Mouse (Mus musculus): ENCODE data around the gene Cdc42se2.

The Cdc42se2 gene

GRCm38 (mm10) chr11:54754301-54755147 is 33.0 kb downstream of the Cdc42se2 start:
- peak; percentile 54; the same call in 1 of the 2 replicates for ATAC-seq (ENCODE audit: low TSS enrichment)

GRCm38 (mm10) chr11:54751502-54751901 is 36.0 kb downstream of the Cdc42se2 start:
- ATAC-seq (ENCODE audit: low TSS enrichment), result no peak

GRCm38 (mm10) chr11:54748891-54749290 is 38.6 kb downstream of the Cdc42se2 start:
- ATAC-seq (ENCODE audit: low TSS enrichment), result peak; percentile 72; the same call in 1 of the 2 replicates

- no peak for ATAC-seq (ENCODE audit: low TSS enrichment)
These were observed 43.2 kb downstream of the Cdc42se2 start for GRCm38 (mm10) chr11:54744231-54744630.

- no peak for ATAC-seq (ENCODE audit: low TSS enrichment)
These were observed 46.1 kb downstream of the Cdc42se2 start for GRCm38 (mm10) chr11:54741330-54741729.

DNA sequence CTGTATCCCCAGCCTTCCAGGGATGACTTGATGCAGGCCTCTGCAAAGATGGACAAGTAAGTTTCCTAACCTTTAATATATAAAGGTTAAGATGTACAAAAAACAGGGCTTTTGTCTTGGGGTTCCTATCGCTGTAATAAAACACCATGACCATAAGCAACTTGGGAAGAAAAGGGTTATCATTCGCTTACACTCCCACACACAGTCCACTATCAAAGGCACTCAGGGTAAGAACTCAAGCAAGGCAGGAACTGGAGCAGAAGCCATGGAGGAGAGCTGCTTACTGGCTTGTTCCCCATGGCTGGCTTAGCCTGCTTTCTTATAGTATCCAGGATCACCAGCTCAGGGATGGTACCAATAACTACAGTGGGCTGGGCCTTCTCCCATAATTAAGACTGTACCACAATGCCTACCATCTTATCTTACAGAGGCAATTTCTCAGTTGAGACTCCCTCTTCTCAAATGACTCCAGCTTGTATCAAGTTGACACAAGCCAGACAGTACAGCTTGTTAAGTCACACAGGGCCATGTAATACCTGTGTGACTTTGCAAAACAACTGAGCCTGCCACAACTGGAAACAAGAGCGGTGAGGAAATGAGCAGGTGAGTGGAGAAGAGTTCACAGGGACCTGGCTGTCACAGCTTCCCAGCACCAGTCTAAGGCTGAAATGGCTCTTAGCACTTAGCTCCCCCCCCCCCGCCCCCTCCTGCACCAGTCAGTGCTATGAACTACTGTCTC is 48.3 kb downstream of the Cdc42se2 start:
- no peak for ATAC-seq (ENCODE audit: low TSS enrichment)

- no peak for ATAC-seq (ENCODE audit: low TSS enrichment)
These were observed 50.6 kb downstream of the Cdc42se2 start for GRCm38 (mm10) chr11:54736903-54737302.

DNA sequence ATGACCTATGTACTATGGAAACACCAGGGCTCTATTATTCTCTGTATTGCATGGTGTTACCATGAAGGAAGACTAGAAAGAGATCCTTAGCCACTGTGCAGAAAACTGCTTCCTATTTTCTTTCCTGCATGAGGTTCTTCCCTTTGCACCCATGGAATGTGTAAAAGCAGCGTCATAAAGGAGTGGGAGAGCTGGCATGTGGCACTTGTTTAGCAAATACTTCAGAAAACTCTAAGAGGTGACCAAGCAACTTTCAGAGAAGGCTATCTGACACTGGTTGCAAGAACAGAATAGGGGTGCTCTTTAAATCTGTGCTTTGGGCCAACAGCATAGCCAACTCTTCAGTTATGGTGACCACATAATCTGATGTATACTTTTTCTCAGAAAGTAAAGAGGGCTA is 52.4 kb downstream of the Cdc42se2 start:
- no peak; the same call in 1 of the 2 replicates for ATAC-seq (ENCODE audit: low TSS enrichment)

DNA sequence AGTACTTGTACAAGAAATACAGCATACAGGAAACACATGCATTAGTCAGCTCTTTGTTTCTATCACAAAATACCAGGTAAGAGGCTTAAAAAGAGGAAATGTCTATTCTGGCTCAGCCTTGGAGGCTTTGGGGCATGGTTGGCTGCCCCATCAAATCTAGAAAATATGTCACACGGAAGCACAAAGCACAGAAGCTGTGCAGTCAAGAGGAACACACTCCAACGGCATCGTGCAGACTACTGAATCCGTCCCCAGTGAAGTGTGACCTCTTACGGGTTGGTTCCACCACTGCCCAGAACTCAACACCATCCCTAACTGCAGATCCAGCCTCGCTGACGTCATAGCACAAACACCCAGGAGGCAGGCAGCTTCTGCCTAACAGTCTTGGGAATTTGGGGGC is 53.9 kb downstream of the Cdc42se2 start:
- no peak for ATAC-seq (ENCODE audit: low TSS enrichment)

- no peak for ATAC-seq (ENCODE audit: low TSS enrichment)
These were observed 56.1 kb downstream of the Cdc42se2 start for GRCm38 (mm10) chr11:54731367-54731766.

GRCm38 (mm10) chr11:54730931-54731330 is 56.5 kb downstream of the Cdc42se2 start:
- no peak for ATAC-seq (ENCODE audit: low TSS enrichment)

DNA sequence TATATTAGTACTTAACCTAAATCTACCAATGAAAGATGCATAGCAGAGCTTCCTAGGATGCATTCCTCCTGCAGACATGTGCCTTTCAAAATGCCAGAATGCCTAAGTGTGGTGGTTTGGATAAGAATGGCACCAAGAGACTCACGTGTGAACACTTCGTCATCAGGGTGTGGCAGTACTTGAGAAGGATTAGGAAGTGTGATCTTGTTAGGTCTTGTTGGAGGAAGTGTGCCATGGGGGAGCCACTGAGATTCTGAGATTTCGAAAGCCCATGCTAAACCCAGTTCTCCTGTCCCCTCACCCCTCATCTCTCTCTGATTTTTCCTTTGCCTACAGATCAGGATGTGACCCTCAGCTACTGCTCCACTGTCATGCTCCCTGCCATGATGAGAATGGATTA is 58.2 kb downstream of the Cdc42se2 start:
- no peak for ATAC-seq (ENCODE audit: low TSS enrichment)

- no peak for ATAC-seq (ENCODE audit: low TSS enrichment)
These were observed 59.1 kb downstream of the Cdc42se2 start for GRCm38 (mm10) chr11:54728371-54728770.

- ATAC-seq (ENCODE audit: low TSS enrichment), result 0 out of 2 replicates have a peak, but pooled peaks have one; percentile 17
These were observed 60.1 kb downstream of the Cdc42se2 start for GRCm38 (mm10) chr11:54727327-54727901.

DNA sequence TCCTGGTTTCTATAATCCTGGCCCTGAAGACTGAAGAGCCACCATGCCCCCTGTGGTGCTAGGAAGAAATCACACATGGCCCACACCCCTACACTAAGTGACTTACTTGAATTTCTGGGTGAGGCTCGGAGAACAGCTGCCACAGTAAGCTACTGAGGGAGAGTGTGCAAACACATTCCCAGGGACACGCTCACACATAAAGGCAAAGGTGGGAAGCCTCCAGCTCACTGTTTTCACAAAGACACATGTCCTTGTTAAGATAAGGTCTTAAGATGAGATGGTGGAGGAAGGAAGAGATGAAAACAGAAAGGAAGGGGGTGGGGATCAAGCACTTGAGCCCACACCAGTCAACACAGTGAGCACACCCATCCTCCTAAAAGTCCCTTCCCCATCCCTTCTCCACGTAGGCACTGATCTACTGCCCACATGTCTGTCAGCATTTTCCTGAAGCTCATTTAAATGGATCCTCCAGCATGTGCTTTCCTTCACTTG is 60.9 kb downstream of the Cdc42se2 start:
- ATAC-seq (ENCODE audit: low TSS enrichment), result peak; percentile 67

GRCm38 (mm10) chr11:54724353-54725034 is 63.0 kb downstream of the Cdc42se2 start:
- ATAC-seq (ENCODE audit: low TSS enrichment), result no peak

- no peak for ATAC-seq (ENCODE audit: low TSS enrichment)
These were observed 65.4 kb downstream of the Cdc42se2 start for GRCm38 (mm10) chr11:54722057-54722456.

- peak; percentile 32; the same call in 1 of the 2 replicates for ATAC-seq (ENCODE audit: low TSS enrichment)
These were observed 68.9 kb downstream of the Cdc42se2 start for GRCm38 (mm10) chr11:54718601-54719000.

DNA sequence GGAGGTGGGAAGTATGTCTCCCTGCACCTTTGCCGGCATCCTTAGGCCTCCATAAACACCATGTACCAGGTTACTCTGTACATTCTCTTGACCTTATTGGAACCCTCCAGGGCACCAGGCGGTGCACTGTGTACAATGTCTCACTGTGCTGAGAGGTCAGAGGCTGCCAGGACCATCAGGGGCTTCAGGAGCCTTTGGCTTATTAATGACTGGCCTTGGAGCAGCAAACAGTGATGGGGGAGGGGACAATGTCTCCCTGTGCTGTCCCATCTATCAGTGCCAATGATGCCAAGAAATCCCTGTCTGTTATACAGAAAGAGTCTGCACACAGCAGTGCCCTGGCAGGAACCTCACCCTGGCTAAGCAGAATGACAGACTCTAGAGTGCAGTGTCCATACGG is 69.6 kb downstream of the Cdc42se2 start:
- ATAC-seq (ENCODE audit: low TSS enrichment), result no peak

GRCm38 (mm10) chr11:54712849-54713248 is 74.6 kb downstream of the Cdc42se2 start:
- ATAC-seq (ENCODE audit: low TSS enrichment), result no peak

DNA sequence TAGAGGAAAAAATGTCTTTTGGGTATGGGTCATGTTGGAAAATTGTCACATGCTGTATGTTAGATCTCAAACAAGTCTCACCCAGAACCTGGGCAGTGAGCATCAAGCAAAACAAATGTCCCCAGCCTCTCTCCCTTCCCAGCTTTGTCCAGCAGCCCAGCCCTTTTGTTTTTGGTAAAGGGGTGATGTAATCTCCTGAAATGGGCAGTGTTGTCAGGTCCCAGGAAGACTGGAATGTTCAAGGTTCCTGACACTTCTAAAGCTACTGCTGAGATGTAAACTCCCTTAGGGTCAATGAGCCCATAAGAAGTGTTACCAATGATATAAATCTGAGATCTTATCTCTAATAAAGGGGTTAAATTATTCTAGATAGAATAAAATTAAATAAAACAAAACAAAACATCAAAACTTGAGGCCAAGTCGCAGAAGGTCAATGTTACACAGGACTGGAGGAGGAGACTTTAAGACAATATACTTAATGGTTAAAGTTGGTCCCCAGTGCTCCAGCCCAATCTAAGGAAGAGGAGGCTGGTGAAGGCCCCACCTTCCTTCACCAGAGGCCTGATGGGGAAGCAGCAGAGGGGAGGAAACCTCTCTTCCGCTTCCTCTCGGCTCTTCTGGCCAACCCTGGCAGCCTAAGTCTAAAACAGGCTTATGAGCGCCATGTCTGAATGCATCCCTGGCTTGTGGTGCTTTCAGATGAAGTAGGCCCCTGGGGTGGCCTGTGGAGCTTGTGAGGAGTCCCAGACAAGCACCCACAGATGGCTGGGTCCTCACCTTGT is 76.8 kb downstream of the Cdc42se2 start:
- no peak for ATAC-seq (ENCODE audit: low TSS enrichment)

All from frontal cortex, adult (tissue).